Mouse (Mus musculus): ENCODE measurements at regions not wholly inside any gene's neighbourhood (a gene's known extent, or its start where the extent isn't known, plus 50 kb on each side); places are given as distances from the start of the nearest gene placed in this dataset.

GRCm38 (mm10) chr15:36892576-36893205 is 114.9 kb downstream of the Zfp706 start:
- no peak for ATAC-seq (replicated peaks; ENCODE audit: low read depth, poor library complexity, severe bottlenecking)

GRCm38 (mm10) chr15:36891851-36892250 is 115.7 kb downstream of the Zfp706 start:
- ATAC-seq (replicated peaks; ENCODE audit: low read depth, poor library complexity, severe bottlenecking) = no peak

- ATAC-seq (replicated peaks; ENCODE audit: low read depth, poor library complexity, severe bottlenecking) = no peak
Observed at GRCm38 (mm10) chr15:36891296-36891695, 116.3 kb downstream of the Zfp706 start.

GRCm38 (mm10) chr15:36889072-36889471 is 118.5 kb downstream of the Zfp706 start:
- no peak for ATAC-seq (replicated peaks; ENCODE audit: low read depth, poor library complexity, severe bottlenecking)

GRCm38 (mm10) chr15:36888351-36889069 is 119.1 kb downstream of the Zfp706 start:
- peak; percentile 52 for ATAC-seq (replicated peaks; ENCODE audit: low read depth, poor library complexity, severe bottlenecking)

GRCm38 (mm10) chr15:36884671-36885365 is 122.8 kb downstream of the Zfp706 start:
- no peak for ATAC-seq (replicated peaks; ENCODE audit: low read depth, poor library complexity, severe bottlenecking)

- ATAC-seq (replicated peaks; ENCODE audit: low read depth, poor library complexity, severe bottlenecking) = no peak
Observed at GRCm38 (mm10) chr15:36884074-36884473, 123.5 kb downstream of the Zfp706 start.

- ATAC-seq (replicated peaks; ENCODE audit: low read depth, poor library complexity, severe bottlenecking) = no peak
Observed at GRCm38 (mm10) chr15:36883156-36883555, 124.4 kb downstream of the Zfp706 start.

- no peak for ATAC-seq (replicated peaks; ENCODE audit: low read depth, poor library complexity, severe bottlenecking)
Observed at GRCm38 (mm10) chr15:36881576-36881975, 126.0 kb downstream of the Zfp706 start.

- no peak for ATAC-seq (replicated peaks; ENCODE audit: low read depth, poor library complexity, severe bottlenecking)
Observed at GRCm38 (mm10) chr15:36880602-36881001, 127.0 kb downstream of the Zfp706 start.

- ATAC-seq (replicated peaks; ENCODE audit: low read depth, poor library complexity, severe bottlenecking) = peak; percentile 69
Observed at GRCm38 (mm10) chr15:36879587-36879986, 128.0 kb downstream of the Zfp706 start.

- ATAC-seq (replicated peaks; ENCODE audit: low read depth, poor library complexity, severe bottlenecking) = no peak
Observed at GRCm38 (mm10) chr15:36878960-36879359, 128.6 kb downstream of the Zfp706 start.

- ATAC-seq (replicated peaks; ENCODE audit: low read depth, poor library complexity, severe bottlenecking) = no peak
Observed at GRCm38 (mm10) chr15:36878276-36878675, 129.3 kb downstream of the Zfp706 start.

- ATAC-seq (replicated peaks; ENCODE audit: low read depth, poor library complexity, severe bottlenecking) = no peak
Observed at GRCm38 (mm10) chr15:36877501-36877900, 130.1 kb downstream of the Zfp706 start.

- peak; percentile 57 for ATAC-seq (replicated peaks; ENCODE audit: low read depth, poor library complexity, severe bottlenecking)
Observed at GRCm38 (mm10) chr15:36875980-36876778, 131.4 kb downstream of the Zfp706 start.

- no peak for ATAC-seq (replicated peaks; ENCODE audit: low read depth, poor library complexity, severe bottlenecking)
Observed at GRCm38 (mm10) chr15:36874555-36874954, 133.0 kb downstream of the Zfp706 start.

- ATAC-seq (replicated peaks; ENCODE audit: low read depth, poor library complexity, severe bottlenecking) = no peak
Observed at GRCm38 (mm10) chr15:36873884-36874243, 133.7 kb downstream of the Zfp706 start.

- no peak for ATAC-seq (replicated peaks; ENCODE audit: low read depth, poor library complexity, severe bottlenecking)
Observed at GRCm38 (mm10) chr15:36873058-36873883, 134.3 kb downstream of the Zfp706 start.

GRCm38 (mm10) chr15:36872566-36872965 is 135.0 kb downstream of the Zfp706 start:
- ATAC-seq (replicated peaks; ENCODE audit: low read depth, poor library complexity, severe bottlenecking) = no peak

GRCm38 (mm10) chr15:36870717-36871116 is 136.9 kb downstream of the Zfp706 start:
- no peak for ATAC-seq (replicated peaks; ENCODE audit: low read depth, poor library complexity, severe bottlenecking)
